Mouse (Mus musculus) left cerebral cortex, adult 11 months (tissue): Measurements from ENCODE around the gene Gm11007.
"Not testable (repeated sequence)": the region's sequence is repeated elsewhere in the genome, so short reads cannot be mapped to it uniquely, and the experiment has no call there.

ENCODE experiments used
- DNase-seq: peaks from one replicate; pipeline ENCODE4 v3.0.0; 2022; ENCODE audit warnings: low spot score

The Gm11007 gene

GRCm38 (mm10) chr2:175643678-175644077 lies at the start of gene Gm11007:
Gene Gm11007, plus strand, starts transcription at chr2:175643978.
- DNase-seq, result not testable (repeated sequence)
